In genomic region chr2:165004237-165004636, GRCm38 (mm10) we compare ENCODE assay signal across 25 mouse cellular contexts. TPM values are rescaled to one million over a fixed set of nuclear protein-coding genes. Genes with fewer than 3 reads are reported as not detected.
DNase-seq lines count a peak whose midpoint lies in the region; ATAC-seq and TF ChIP-seq lines count a peak whose summit lies in the region.
"Had no signal": no experiment of that assay in that cellular context is flagged by ENCODE, and none has a peak within 500 bp of the region (broad histone marks: within the 10 kb centered on the region; RNA-seq: fewer than 3 reads in every experiment).

No protein-coding gene starts in this region.

- no peak overlapping the region for H3K27ac ChIP-seq in forebrain, embryonic 11.5 days (ENCODE audit: low read depth, low read length)
- no peak overlapping the region for H3K27ac ChIP-seq in forebrain, embryonic 16.5 days (ENCODE audit: low read length)
- H3K27ac ChIP-seq in kidney, adult 2 months (ENCODE audit: insufficient read depth, low read depth, low read length): peak overlapping the region; percentile 48
- H3K27ac ChIP-seq in kidney, embryonic 15.5 days: no peak overlapping the region
- H3K27ac ChIP-seq in midbrain, embryonic 10.5 days (replicated peaks): no peak overlapping the region
- no peak overlapping the region for H3K27ac ChIP-seq in midbrain, embryonic 13.5 days
- H3K27ac ChIP-seq: embryonic facial prominence, embryonic 10.5 days; embryonic facial prominence, embryonic 12.5 days; forebrain, embryonic 12.5 days had no signal

- no peak overlapping the region for H3K4me3 ChIP-seq in forebrain, embryonic 11.5 days (ENCODE audit: low read depth, low read length)
- no peak overlapping the region for H3K4me3 ChIP-seq in forebrain, embryonic 16.5 days (replicated peaks; ENCODE audit: low read length)
- no peak overlapping the region for H3K4me3 ChIP-seq in kidney, adult 2 months (ENCODE audit: insufficient read depth, low read depth, low read length)
- H3K4me3 ChIP-seq in kidney, embryonic 15.5 days (replicated peaks): no peak overlapping the region
- H3K4me3 ChIP-seq in midbrain, embryonic 10.5 days: no peak overlapping the region
- no peak overlapping the region for H3K4me3 ChIP-seq in midbrain, embryonic 13.5 days (replicated peaks)
- H3K4me3 ChIP-seq: embryonic facial prominence, embryonic 10.5 days; embryonic facial prominence, embryonic 12.5 days; forebrain, embryonic 12.5 days had no signal

- H3K36me3 ChIP-seq in forebrain, embryonic 11.5 days (ENCODE audit: control insufficient read depth, insufficient read depth, low read length): peaks cover 52% of the 10 kb centered on the region
- H3K36me3 ChIP-seq in forebrain, embryonic 16.5 days (ENCODE audit: control insufficient read depth, insufficient read depth): peaks cover 81% of the 10 kb centered on the region
- peaks cover 3% of the 10 kb centered on the region for H3K36me3 ChIP-seq in kidney, adult 2 months (ENCODE audit: control insufficient read depth, insufficient read depth, low read length)
- peaks cover 100% of the 10 kb centered on the region for H3K36me3 ChIP-seq in kidney, embryonic 15.5 days
- H3K36me3 ChIP-seq in midbrain, embryonic 10.5 days: peaks cover 100% of the 10 kb centered on the region
- H3K36me3 ChIP-seq in midbrain, embryonic 13.5 days: peaks cover 100% of the 10 kb centered on the region

- H3K9me3 ChIP-seq in forebrain, embryonic 11.5 days (ENCODE audit: control insufficient read depth, low read length): no peaks in the 10 kb centered on the region
- H3K9me3 ChIP-seq in forebrain, embryonic 16.5 days (ENCODE audit: control insufficient read depth, low read length): no peaks in the 10 kb centered on the region
- H3K9me3 ChIP-seq in kidney, embryonic 15.5 days (replicated peaks): no peaks in the 10 kb centered on the region
- no peaks in the 10 kb centered on the region for H3K9me3 ChIP-seq in midbrain, embryonic 10.5 days (replicated peaks)
- no peaks in the 10 kb centered on the region for H3K9me3 ChIP-seq in midbrain, embryonic 13.5 days
- H3K9me3 ChIP-seq: embryonic facial prominence, embryonic 10.5 days; embryonic facial prominence, embryonic 12.5 days; forebrain, embryonic 12.5 days; G1E had no signal

- no peak overlapping the region for H3K9ac ChIP-seq in forebrain, embryonic 11.5 days (ENCODE audit: low read length)
- no peak overlapping the region for H3K9ac ChIP-seq in forebrain, embryonic 16.5 days (replicated peaks; ENCODE audit: low read depth, low read length)
- H3K9ac ChIP-seq in kidney, embryonic 15.5 days: no peak overlapping the region
- H3K9ac ChIP-seq in midbrain, embryonic 13.5 days (replicated peaks): no peak overlapping the region
- H3K9ac ChIP-seq: embryonic facial prominence, embryonic 12.5 days; forebrain, embryonic 12.5 days had no signal

- H3K4me1 ChIP-seq in forebrain, embryonic 11.5 days (replicated peaks; ENCODE audit: control insufficient read depth, insufficient read depth, low read length): no peaks in the 10 kb centered on the region
- H3K4me1 ChIP-seq in forebrain, embryonic 16.5 days (replicated peaks; ENCODE audit: control insufficient read depth, insufficient read depth, low read length): no peaks in the 10 kb centered on the region
- peaks cover 2% of the 10 kb centered on the region; the same call in 1 of the 2 replicates for H3K4me1 ChIP-seq in kidney, adult 2 months (ENCODE audit: control insufficient read depth, insufficient read depth, low read length)
- H3K4me1 ChIP-seq in kidney, embryonic 15.5 days: no peaks in the 10 kb centered on the region
- H3K4me1 ChIP-seq in midbrain, embryonic 10.5 days: no peaks in the 10 kb centered on the region
- no peaks in the 10 kb centered on the region for H3K4me1 ChIP-seq in midbrain, embryonic 13.5 days (replicated peaks)
- H3K4me1 ChIP-seq: embryonic facial prominence, embryonic 10.5 days; embryonic facial prominence, embryonic 12.5 days; forebrain, embryonic 12.5 days had no signal

- TF ChIP-seq CTCF in kidney, adult 2 months (conservative IDR thresholded peaks at IDR 0.05; ENCODE audit: insufficient read depth, insufficient read length, low read depth, low read length): no peak

- ATAC-seq in forebrain, embryonic 11.5 days (replicated peaks; ENCODE audit: low FRiP score): no peak
- no peak for ATAC-seq in forebrain, embryonic 16.5 days
- ATAC-seq in kidney, embryonic 15.5 days (replicated peaks; ENCODE audit: low FRiP score): no peak
- no peak for ATAC-seq in midbrain, embryonic 13.5 days
- ATAC-seq: activated CD4-positive, CD25-positive, alpha-beta regulatory T cell, adult 4 months; CD4-positive, CD25-positive, alpha-beta regulatory T cell, adult 4 months; forebrain, embryonic 14.5 days; Patski had no signal

- no peak for TF ChIP-seq POLR2A in kidney, adult 2 months (IDR thresholded peaks at IDR 0.05; ENCODE audit: low read depth, low read length)

- DNase-seq in forebrain, embryonic 11.5 days (ENCODE audit: low spot score): peak; percentile 37
- peak; percentile 58 for DNase-seq in kidney, adult 2 months
- peak; percentile 44 for DNase-seq in kidney, adult 9 months
- DNase-seq in kidney, postnatal 10 days: no peak
- peak; percentile 10 for DNase-seq in midbrain, embryonic 10.5 days (ENCODE audit: low spot score)
- DNase-seq: adrenal gland, adult 8-10 months; adrenal gland, postnatal 14 days; adrenal gland, postnatal 36 days; B cell, adult 2 months; cerebellum, adult 11-12 months; cerebellum, adult 9-10 months; cerebellum, postnatal 10 days; cerebellum, postnatal 25 days had no signal

- 86% methylated on average over 10 of the region's 10 CpGs for WGBS in forebrain, embryonic 11.5 days
- WGBS in forebrain, embryonic 16.5 days: 88% methylated on average over 10 of the region's 10 CpGs
- 69% methylated on average over 10 of the region's 10 CpGs for WGBS in kidney, adult 2 months
- 86% methylated on average over 10 of the region's 10 CpGs for WGBS in kidney, embryonic 15.5 days
- WGBS in midbrain, embryonic 10.5 days: 89% methylated on average over 10 of the region's 10 CpGs
- WGBS in midbrain, embryonic 13.5 days: 91% methylated on average over 10 of the region's 10 CpGs

- H3K4me2 ChIP-seq in forebrain, embryonic 11.5 days (ENCODE audit: low read depth, low read length, severe bottlenecking): no peak overlapping the region
- H3K4me2 ChIP-seq in forebrain, embryonic 16.5 days (ENCODE audit: low read length): no peak overlapping the region
- no peak overlapping the region for H3K4me2 ChIP-seq in kidney, embryonic 15.5 days
- no peak overlapping the region for H3K4me2 ChIP-seq in midbrain, embryonic 13.5 days (replicated peaks)
- H3K4me2 ChIP-seq: embryonic facial prominence, embryonic 12.5 days; forebrain, embryonic 12.5 days had no signal

- peaks cover under 1% of the 10 kb centered on the region for H3K27me3 ChIP-seq in forebrain, embryonic 11.5 days (ENCODE audit: control insufficient read depth, insufficient read depth, low read length)
- H3K27me3 ChIP-seq in forebrain, embryonic 16.5 days (replicated peaks; ENCODE audit: control insufficient read depth, insufficient read depth, low read length): no peaks in the 10 kb centered on the region; the same call in 1 of the 2 replicates
- H3K27me3 ChIP-seq in kidney, adult 2 months (replicated peaks; ENCODE audit: control insufficient read depth, insufficient read depth, low read length): no peaks in the 10 kb centered on the region
- H3K27me3 ChIP-seq in kidney, embryonic 15.5 days: peaks cover 6% of the 10 kb centered on the region; the same call in 1 of the 2 replicates
- H3K27me3 ChIP-seq in midbrain, embryonic 10.5 days (ENCODE audit: low read depth, poor library complexity, severe bottlenecking): peaks cover 13% of the 10 kb centered on the region
- H3K27me3 ChIP-seq in midbrain, embryonic 13.5 days: peaks cover 4% of the 10 kb centered on the region; the same call in 1 of the 2 replicates
- H3K27me3 ChIP-seq: CH12.LX, Patski had no signal

RNA-seq across cellular contexts. Expression of gene Ncoa5, which starts 30.4 kb away (rescaled TPM):
- 113 and 114 TPM in 2 replicates for polyA plus RNA-seq in forebrain, embryonic 11.5 days (2014; fragmentation: Nextera tagmentation; extraction: Ambion mirVana)
- polyA plus RNA-seq in forebrain, embryonic 16.5 days (2015; fragmentation: Nextera tagmentation; extraction: Ambion mirVana): 128 and 138 TPM in 2 replicates
- polyA plus RNA-seq in kidney, adult 2 months (2012; rRNA removed): 31.3 and 34.4 TPM in 2 replicates
- 73.5 and 79.6 TPM in 2 replicates for polyA plus RNA-seq in kidney, embryonic 15.5 days (2015; fragmentation: Nextera tagmentation; extraction: Ambion mirVana)
- 95.1 and 109 TPM in 2 replicates for polyA plus RNA-seq in midbrain, embryonic 10.5 days (2016; fragmentation: Nextera tagmentation; extraction: Ambion mirVana)
- polyA plus RNA-seq in midbrain, embryonic 13.5 days (2015; fragmentation: Nextera tagmentation; extraction: Ambion mirVana): 132 and 137 TPM in 2 replicates

RNA-seq across cellular contexts. Expression of gene Slc12a5, which starts 43.6 kb away (rescaled TPM):
- 1.6 and 2.6 TPM in 2 replicates for polyA plus RNA-seq in forebrain, embryonic 11.5 days (2014; fragmentation: Nextera tagmentation; extraction: Ambion mirVana)
- polyA plus RNA-seq in forebrain, embryonic 16.5 days (2015; fragmentation: Nextera tagmentation; extraction: Ambion mirVana): 13.1 and 22.4 TPM in 2 replicates
- 1.5 and 2.2 TPM in 2 replicates for polyA plus RNA-seq in kidney, adult 2 months (2012; rRNA removed)
- polyA plus RNA-seq in kidney, embryonic 15.5 days (2015; fragmentation: Nextera tagmentation; extraction: Ambion mirVana): 1.1 TPM in 2 replicates
- polyA plus RNA-seq in midbrain, embryonic 10.5 days (2016; fragmentation: Nextera tagmentation; extraction: Ambion mirVana): 0.99 and 2.1 TPM in 2 replicates
- polyA plus RNA-seq in midbrain, embryonic 13.5 days (2015; fragmentation: Nextera tagmentation; extraction: Ambion mirVana): 19.7 and 20.2 TPM in 2 replicates

RNA-seq across cellular contexts. Expression of gene Cd40, which starts 51.2 kb away (rescaled TPM):
- 3.9 and 4.2 TPM in 2 replicates for polyA plus RNA-seq in forebrain, embryonic 11.5 days (2014; fragmentation: Nextera tagmentation; extraction: Ambion mirVana)
- 5.0 and 6.2 TPM in 2 replicates for polyA plus RNA-seq in forebrain, embryonic 16.5 days (2015; fragmentation: Nextera tagmentation; extraction: Ambion mirVana)
- polyA plus RNA-seq in kidney, adult 2 months (2012; rRNA removed): 6.1 and 11.2 TPM in 2 replicates
- 7.4 and 8.4 TPM in 2 replicates for polyA plus RNA-seq in kidney, embryonic 15.5 days (2015; fragmentation: Nextera tagmentation; extraction: Ambion mirVana)
- polyA plus RNA-seq in midbrain, embryonic 10.5 days (2016; fragmentation: Nextera tagmentation; extraction: Ambion mirVana): 6.4 and 8.1 TPM in 2 replicates
- 7.6 and 8.6 TPM in 2 replicates for polyA plus RNA-seq in midbrain, embryonic 13.5 days (2015; fragmentation: Nextera tagmentation; extraction: Ambion mirVana)
- polyA plus RNA-seq: G1E had no signal
